Mouse (Mus musculus): ENCODE measurements around the gene Uba3. TPM values are rescaled to one million over a fixed set of nuclear protein-coding genes. Genes with fewer than 3 reads are reported as not detected.

Uba3 gene
- polyA plus RNA-seq, 1 experiment from 2014 or later = 97.9 TPM

DNA sequence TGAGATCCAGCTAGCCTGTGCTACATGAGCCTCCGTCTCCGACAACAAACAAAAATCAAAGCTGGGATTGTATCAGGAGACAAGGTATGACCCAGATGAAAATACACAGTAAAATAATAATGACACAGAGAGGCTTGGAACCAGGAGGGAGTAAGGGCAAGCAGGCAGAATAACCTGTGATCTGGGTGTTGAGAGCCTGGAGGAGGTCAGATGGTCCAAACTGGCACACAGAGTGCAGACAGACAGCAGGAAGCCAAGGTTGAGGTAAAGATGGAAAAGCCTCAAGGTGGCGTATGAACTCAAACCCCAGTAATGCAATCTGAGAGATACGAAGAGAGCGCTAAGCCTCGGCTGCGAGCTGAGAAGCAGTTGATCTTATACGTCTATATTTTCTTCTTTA lies 19.1 kb upstream of the Uba3 start:
- Histone ChIP-seq H3K27me3 (no peaks in the 10 kb centered on the region), H3K4me2 (no peak overlapping the region), H3K4me3 (no peak overlapping the region), H3K9ac (no peak overlapping the region), H3K9me3 (replicated peaks) (no peaks in the 10 kb centered on the region), H3K36me3 (ENCODE audit: poor library complexity, severe bottlenecking) (peaks cover 15% of the 10 kb centered on the region), H3K27ac (no peak overlapping the region), H3K4me1 (peaks cover 23% of the 10 kb centered on the region)
- WGBS = 95% methylated on average over 8 of the region's 8 CpGs
- ATAC-seq = no peak

DNA sequence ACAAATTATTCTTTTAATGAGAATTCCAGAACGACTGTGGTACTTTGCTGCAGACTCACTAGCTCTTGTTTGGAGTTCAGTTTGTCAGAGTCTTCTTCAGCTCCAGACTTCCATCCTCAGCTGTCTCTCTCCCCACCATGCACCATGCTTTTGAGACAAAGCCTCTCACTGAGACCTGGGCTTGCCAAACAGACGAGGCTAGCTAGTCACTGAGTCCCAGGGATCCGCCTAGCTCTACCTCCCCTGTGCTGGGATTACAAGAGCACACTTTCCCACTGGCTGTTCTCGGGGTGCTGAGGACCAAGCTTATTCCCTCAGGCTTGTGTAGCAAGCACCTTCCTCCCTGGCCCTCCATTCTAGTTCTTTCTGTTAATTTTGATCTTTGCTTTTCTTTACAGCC lies 18.1 kb upstream of the Uba3 start:
- Histone ChIP-seq H3K9ac (no peak overlapping the region), H3K4me2 (no peak overlapping the region), H3K4me1 (peaks cover 23% of the 10 kb centered on the region), H3K4me3 (no peak overlapping the region), H3K36me3 (ENCODE audit: poor library complexity, severe bottlenecking) (peaks cover 13% of the 10 kb centered on the region), H3K9me3 (replicated peaks) (no peaks in the 10 kb centered on the region), H3K27ac (no peak overlapping the region), H3K27me3 (no peaks in the 10 kb centered on the region)
- WGBS = 72% methylated on average over 4 of the region's 4 CpGs
- ATAC-seq = no peak

DNA sequence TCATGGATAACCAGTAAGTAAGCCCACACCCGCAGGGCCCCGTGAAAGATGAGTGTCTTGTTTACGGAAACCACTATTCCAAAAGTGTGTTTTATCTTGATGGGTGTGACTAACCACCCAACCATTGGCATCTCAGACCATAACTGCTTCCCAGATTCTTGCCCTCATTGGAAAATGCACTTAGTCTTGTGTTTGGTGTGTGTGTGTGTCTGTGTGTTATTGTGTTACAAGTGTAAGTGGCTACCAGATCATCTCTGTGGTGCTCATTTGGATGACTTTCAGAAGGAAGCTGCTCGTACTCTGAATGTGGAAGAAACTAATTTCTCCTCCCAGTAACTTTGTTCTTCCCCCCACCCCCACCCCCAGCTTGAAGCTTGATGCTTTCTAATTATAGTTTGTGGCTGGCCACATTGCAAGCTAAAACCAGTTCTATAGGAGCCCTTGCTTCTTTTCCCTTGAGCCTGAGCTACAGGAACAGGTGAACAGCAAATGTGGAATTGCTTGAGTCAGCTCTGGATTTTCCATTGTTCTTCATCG lies 17.6 kb upstream of the Uba3 start:
- Histone ChIP-seq H3K4me3 (no peak overlapping the region), H3K4me2 (no peak overlapping the region), H3K27me3 (no peaks in the 10 kb centered on the region), H3K9ac (no peak overlapping the region), H3K36me3 (ENCODE audit: poor library complexity, severe bottlenecking) (peaks cover 13% of the 10 kb centered on the region), H3K27ac (no peak overlapping the region), H3K4me1 (peaks cover 23% of the 10 kb centered on the region), H3K9me3 (replicated peaks) (no peaks in the 10 kb centered on the region)
- 66% methylated on average over 5 of the region's 5 CpGs for WGBS
- no peak for ATAC-seq

DNA sequence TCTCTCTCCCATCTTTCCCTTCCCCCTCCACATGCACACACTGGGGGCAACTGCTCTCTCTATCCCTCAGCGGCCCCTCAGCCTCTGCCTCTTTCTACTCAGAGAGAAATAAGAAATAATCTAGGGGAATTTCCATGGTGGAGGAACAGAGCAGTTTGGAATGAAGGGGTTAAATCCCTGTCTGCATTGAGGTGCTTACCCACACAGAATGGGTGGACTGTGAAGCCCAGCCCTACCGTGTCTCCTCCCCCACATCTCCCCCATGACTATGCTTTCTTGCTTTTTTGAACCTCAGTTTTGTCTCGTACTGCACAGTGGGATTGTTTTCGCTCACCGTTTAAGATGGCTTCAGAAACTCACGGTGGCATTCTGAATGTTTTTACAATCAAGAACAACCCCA lies 16.9 kb upstream of the Uba3 start:
- Histone ChIP-seq H3K9me3 (replicated peaks) (no peaks in the 10 kb centered on the region), H3K4me3 (no peak overlapping the region), H3K9ac (no peak overlapping the region)

DNA sequence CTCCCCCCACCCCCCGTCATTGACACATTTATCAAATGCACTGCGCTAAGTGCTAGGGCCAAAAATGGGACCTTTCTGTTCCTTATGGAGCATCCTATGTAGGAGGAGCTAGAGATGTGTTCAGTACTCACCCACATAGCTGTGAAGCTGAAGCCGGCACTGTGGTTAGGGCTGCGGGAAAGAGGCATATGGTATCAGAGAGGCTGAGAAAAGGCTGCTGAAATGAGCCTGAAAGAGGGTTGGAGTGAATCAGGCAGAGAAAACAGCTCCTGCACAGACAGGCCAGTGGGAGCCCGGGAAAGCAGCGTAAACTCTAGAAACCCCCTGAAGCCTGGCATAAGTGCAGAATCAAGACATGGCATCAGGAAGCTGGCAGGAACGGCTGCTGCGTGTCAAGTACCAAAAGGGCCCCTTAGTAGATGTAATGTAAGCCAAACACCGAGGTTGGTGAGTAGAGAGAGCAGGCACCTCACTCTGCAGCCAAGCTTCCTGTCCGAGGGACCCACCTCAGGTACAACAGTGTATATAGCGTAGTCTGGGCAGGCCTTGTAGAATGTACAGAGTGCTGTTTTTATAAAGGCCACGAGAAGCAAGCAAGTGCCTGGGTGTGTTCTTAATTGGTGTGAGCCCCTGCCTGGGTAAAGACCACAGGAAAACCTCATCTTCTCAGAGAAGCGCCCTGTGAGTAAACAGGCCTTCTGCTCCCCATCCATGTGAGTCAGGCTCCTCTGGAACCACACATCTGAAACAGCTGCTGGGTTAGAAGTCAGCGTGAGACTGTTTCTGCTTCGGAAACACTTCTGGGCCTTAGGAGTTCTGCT lies 16.0 kb upstream of the Uba3 start:
- Histone ChIP-seq H3K4me1 (peaks cover 27% of the 10 kb centered on the region), H3K4me3 (no peak overlapping the region), H3K27me3 (no peaks in the 10 kb centered on the region), H3K4me2 (no peak overlapping the region), H3K27ac (peak overlapping the region; percentile 2), H3K9me3 (replicated peaks) (no peaks in the 10 kb centered on the region), H3K9ac (no peak overlapping the region), H3K36me3 (ENCODE audit: poor library complexity, severe bottlenecking) (peaks cover 7% of the 10 kb centered on the region; the same call in 1 of the 2 replicates)
- ATAC-seq = peak; percentile 43; the same call in 1 of the 2 replicates
- WGBS = 63% methylated on average over 15 of the region's 15 CpGs

More for the DNA sequence above, 16.9 kb upstream of the Uba3 start:
- no peak overlapping the region for H3K27ac ChIP-seq
- no peak for ATAC-seq
- WGBS = 49% methylated on average over 6 of the region's 6 CpGs
- peaks cover 10% of the 10 kb centered on the region for H3K36me3 ChIP-seq (ENCODE audit: poor library complexity, severe bottlenecking)
- H3K4me1 ChIP-seq = peaks cover 23% of the 10 kb centered on the region
- H3K4me2 ChIP-seq = no peak overlapping the region
- H3K27me3 ChIP-seq = no peaks in the 10 kb centered on the region

DNA sequence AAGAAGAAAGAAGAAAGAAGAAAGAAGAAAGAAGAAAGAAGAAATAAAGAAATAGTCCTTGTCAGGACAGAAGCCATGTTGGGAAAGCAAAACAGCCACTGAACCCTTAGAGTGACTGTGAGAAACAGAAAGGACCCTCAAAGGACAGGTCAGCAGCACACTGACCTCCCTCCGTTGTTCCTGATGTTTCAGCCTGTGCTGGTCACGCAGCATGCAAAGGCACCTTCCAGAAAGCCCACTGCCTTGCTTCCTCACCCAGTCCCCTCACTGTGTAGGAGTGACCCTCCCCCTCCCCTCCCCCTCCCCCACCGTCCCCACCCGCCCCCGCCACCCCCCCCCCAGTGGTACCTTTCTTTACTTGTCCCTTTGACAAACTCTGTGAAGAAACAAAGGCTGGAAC lies 15.2 kb upstream of the Uba3 start:
- ATAC-seq = no peak
- peaks cover 22% of the 10 kb centered on the region for H3K4me1 ChIP-seq
- no peak overlapping the region for H3K27ac ChIP-seq
- no peak overlapping the region for H3K4me2 ChIP-seq
- no peak overlapping the region for H3K9ac ChIP-seq
- no peaks in the 10 kb centered on the region for H3K27me3 ChIP-seq
- WGBS = 41% methylated on average over 4 of the region's 5 CpGs
- H3K4me3 ChIP-seq = no peak overlapping the region
- H3K36me3 ChIP-seq (ENCODE audit: poor library complexity, severe bottlenecking) = peaks cover 7% of the 10 kb centered on the region; the same call in 1 of the 2 replicates
- no peaks in the 10 kb centered on the region for H3K9me3 ChIP-seq (replicated peaks)

DNA sequence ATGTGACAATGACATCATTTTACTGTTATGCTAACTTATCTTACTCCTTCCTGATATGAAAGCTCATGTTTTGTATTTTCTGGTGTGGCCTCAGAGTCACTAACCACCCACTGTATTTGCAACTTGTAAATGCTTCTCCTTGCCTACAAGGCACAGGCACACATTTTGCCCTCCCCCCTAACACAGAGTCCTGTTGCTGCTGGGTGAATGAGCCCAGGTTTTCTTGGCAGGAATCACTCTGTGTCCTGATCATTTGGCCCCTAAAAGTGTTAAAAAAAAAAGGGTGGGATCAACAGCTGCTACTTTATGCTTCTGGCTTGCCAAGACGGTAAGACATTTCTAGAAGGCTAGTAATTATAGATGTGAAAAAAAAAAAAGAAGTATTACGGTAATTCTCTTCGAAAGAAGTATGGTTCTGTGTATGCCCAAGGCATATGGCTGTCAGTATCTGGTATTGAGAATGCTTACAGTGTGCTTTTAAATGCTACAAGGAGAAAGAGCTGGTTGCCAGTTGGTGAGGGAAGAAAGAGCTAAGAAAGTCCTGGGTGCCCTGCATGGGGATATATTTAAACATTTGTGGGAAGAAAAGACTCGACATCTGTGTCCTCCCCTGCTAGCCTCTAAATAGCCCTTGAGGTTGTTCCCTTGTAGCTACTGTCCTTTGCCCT lies 10.8 kb upstream of the Uba3 start:
- no peak overlapping the region for H3K4me3 ChIP-seq
- no peak overlapping the region for H3K4me2 ChIP-seq
- no peak overlapping the region for H3K9ac ChIP-seq
- 71% methylated on average over 4 of the region's 4 CpGs for WGBS
- peaks cover 11% of the 10 kb centered on the region; the same call in 1 of the 2 replicates for H3K36me3 ChIP-seq (ENCODE audit: poor library complexity, severe bottlenecking)
- no peaks in the 10 kb centered on the region for H3K9me3 ChIP-seq (replicated peaks)
- H3K4me1 ChIP-seq = peaks cover 28% of the 10 kb centered on the region
- no peaks in the 10 kb centered on the region for H3K27me3 ChIP-seq
- peak overlapping the region; percentile 37 for H3K27ac ChIP-seq
- ATAC-seq = peak; percentile 50; the same call in 1 of the 2 replicates

DNA sequence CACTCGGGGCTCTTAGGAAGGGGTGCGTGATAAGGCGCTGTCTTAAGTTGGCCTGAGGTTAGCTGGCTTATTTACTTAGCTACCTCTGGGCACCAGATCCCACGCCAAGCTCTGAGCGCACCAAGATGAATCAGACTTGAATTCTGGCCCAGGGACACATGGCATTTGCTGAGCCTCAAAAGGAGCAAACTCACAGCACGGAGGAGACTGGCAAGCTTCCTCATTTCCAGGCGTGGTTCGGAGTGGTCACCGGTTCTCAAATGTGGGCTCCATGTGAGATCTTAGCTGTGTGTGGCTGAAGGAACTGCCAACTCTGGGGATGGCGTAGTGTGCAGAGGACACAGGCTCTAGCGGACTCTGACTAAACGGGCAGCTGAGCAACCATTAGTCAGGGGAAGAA lies 6.5 kb upstream of the Uba3 start:
- WGBS = 74% methylated on average over 12 of the region's 12 CpGs
- no peaks in the 10 kb centered on the region for H3K9me3 ChIP-seq (replicated peaks)
- H3K27ac ChIP-seq = no peak overlapping the region
- no peak for ATAC-seq
- peak overlapping the region; percentile 79; the same call in 1 of the 2 replicates for H3K9ac ChIP-seq
- H3K4me1 ChIP-seq = peaks cover 25% of the 10 kb centered on the region
- peak overlapping the region; percentile 82 for H3K4me2 ChIP-seq
- H3K27me3 ChIP-seq = no peaks in the 10 kb centered on the region
- H3K36me3 ChIP-seq (ENCODE audit: poor library complexity, severe bottlenecking) = peaks cover 11% of the 10 kb centered on the region; the same call in 1 of the 2 replicates
- peak overlapping the region; percentile 71 for H3K4me3 ChIP-seq

DNA sequence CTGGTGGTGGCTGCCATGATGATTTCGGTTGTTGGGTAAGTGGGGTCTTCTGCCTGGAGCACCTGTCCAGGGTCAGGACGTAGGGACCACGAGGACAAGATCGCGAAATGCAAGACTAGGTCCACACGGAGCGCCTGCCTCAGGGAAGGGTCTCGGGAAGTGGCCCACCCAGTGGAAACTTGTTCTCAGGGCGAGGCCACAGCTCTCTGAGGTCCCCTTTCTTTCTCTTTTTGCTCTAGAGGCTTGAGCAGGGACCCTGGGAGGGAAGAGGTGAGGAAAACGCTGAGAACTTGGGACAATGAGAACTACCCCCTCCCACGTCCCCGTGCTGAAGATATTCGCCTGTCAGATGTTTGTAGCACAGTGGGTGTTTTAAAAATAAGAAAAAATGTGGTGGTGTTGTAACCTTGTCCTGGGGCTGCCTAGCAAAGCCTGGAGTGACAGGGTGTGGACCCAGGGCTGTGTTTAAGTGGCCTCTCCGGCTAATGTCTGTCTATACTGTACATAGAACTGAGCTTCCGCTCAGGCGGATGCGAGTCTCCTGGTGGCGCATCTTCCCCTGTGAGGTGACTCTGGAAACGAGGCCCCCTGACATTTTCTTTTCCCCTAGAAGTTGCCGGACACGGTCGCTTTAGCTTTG lies 5.6 kb upstream of the Uba3 start:
- 2% methylated on average over 22 of the region's 22 CpGs for WGBS
- peak overlapping the region; percentile 71 for H3K4me3 ChIP-seq
- H3K9ac ChIP-seq = peak overlapping the region; percentile 79
- peak overlapping the region; percentile 82 for H3K4me2 ChIP-seq
- H3K9me3 ChIP-seq (replicated peaks) = no peaks in the 10 kb centered on the region
- peaks cover 11% of the 10 kb centered on the region; the same call in 1 of the 2 replicates for H3K36me3 ChIP-seq (ENCODE audit: poor library complexity, severe bottlenecking)
- peak; percentile 70 for ATAC-seq
- no peak overlapping the region; the same call in 1 of the 2 replicates for H3K27ac ChIP-seq
- H3K27me3 ChIP-seq = no peaks in the 10 kb centered on the region
- peaks cover 21% of the 10 kb centered on the region for H3K4me1 ChIP-seq

DNA sequence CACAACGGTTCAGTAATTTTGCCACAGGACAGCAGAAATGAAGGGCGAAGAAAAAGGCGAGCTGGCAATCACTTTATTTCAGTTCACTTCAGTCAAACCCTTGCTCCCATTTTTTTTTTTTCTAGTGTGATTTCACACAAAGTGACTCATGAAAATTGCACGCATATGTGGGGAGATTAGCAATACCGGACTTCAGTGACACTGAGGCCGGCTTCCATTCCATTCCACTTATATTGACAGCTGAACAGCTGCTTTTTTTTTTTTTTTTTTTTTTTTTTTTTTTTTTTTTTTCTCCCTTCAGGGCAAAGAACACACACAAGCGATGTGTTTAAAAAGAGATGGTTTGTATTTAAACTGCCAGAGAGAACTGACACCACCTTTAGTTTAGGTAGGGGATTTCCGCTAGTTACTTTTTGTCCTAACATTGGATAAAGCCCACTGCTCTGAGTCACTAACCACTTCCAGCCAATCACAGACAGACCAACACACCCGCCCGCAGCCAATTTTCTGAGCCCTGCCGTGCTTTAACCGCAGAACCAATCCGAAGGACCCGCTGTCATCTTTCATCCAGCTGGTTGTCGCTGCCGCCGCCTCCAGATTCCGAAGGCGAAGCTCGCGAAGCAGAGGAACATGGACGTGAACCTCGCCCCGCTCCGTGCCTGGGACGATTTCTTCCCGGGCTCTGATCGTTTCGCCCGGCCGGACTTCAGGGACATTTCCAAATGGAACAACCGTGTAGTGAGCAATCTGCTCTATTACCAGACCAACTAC lies 4.9 kb upstream of the Uba3 start, which contains the start of gene Arl6ip5:
Gene Arl6ip5 (plus strand): TSS at position 499 of the 771 bp plus-strand sequence.
- ATAC-seq = peak; percentile 84
- 10% methylated on average over 32 of the region's 32 CpGs for WGBS
- Histone ChIP-seq H3K36me3 (ENCODE audit: poor library complexity, severe bottlenecking) (peaks cover 11% of the 10 kb centered on the region; the same call in 1 of the 2 replicates), H3K4me3 (peak within 1 kb of the TSS; percentile 71), H3K4me2 (peak within 1 kb of the TSS; percentile 82), H3K9me3 (replicated peaks) (no peaks in the 10 kb centered on the region), H3K27me3 (no peaks in the 10 kb centered on the region), H3K27ac (no peak within 1 kb of the TSS; the same call in 1 of the 2 replicates), H3K9ac (peak within 1 kb of the TSS; percentile 79), H3K4me1 (peaks cover 21% of the 10 kb centered on the region)

DNA sequence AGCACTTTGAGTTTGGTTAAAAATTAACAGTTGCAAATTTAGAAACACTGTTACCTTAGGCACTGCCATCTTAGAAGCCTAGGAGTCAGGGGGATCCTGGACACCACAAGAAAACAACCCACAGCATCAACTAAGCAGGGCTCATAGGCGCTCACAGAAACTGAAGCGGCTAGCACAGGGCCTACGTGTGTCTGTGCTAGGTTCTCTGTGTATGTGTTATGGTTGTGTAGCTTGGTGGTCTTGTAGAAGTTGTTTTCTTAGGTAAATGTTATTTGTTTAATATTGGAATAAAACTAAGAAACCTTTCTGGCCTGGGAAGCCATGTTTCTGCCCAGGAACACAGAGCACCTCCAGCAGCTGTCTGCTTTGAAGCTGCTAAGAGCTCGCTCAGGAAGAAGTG lies 4.3 kb upstream of the Uba3 start:
- 83% methylated on average over 4 of the region's 4 CpGs for WGBS
- Histone ChIP-seq H3K4me1 (peaks cover 21% of the 10 kb centered on the region), H3K4me2 (no peak overlapping the region), H3K27ac (no peak overlapping the region), H3K27me3 (no peaks in the 10 kb centered on the region), H3K36me3 (ENCODE audit: poor library complexity, severe bottlenecking) (0 out of 2 replicates have a peak, but pooled peaks cover 5% of the 10 kb centered on the region), H3K4me3 (no peak overlapping the region), H3K9me3 (replicated peaks) (no peaks in the 10 kb centered on the region), H3K9ac (no peak overlapping the region)
- no peak for ATAC-seq

All from forebrain, embryonic 13.5 days (tissue).